Comparison of ENCODE assay signal across 8 mouse cellular contexts in the genomic region with DNA sequence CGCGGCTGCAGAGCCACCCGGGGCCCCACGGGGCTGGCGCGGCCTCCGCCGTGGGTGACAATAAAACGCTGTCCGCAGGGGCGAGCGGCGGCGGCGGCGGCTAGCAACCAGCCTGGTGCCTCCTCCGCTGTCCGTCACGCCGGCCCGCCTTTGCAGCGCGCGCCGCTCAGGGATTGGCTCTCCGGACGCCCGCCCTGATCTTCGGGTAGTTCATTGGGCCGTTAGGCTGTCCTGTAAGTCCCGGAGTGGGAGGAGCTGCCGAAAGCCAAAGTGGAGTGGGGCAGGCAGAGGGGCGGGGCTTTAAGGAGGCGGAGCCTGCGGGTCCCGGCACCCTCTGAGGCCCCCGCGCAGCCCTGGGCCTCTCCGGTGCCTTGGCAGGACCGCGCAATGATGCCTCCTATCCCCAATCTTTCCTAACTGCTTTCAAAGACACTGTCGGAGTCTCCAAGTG. TPM values are rescaled to one million over a fixed set of nuclear protein-coding genes. Genes with fewer than 3 reads are reported as not detected.
DNase-seq lines count a peak whose midpoint lies in the region; ATAC-seq and TF ChIP-seq lines count a peak whose summit lies in the region.

A gene (minus strand): TSS at position 126 of the 451 bp plus-strand sequence.

- H3K79me2 ChIP-seq in C2C12 (ENCODE audit: control insufficient read depth, insufficient read depth) (no peaks in the 10 kb centered on the region), myocyte (ENCODE audit: control insufficient read depth, insufficient read depth) (no peaks in the 10 kb centered on the region)
- H3K79me2 ChIP-seq in liver, adult 2 months (ENCODE audit: control insufficient read depth, insufficient read depth, low read length) = no peaks in the 10 kb centered on the region

- TF ChIP-seq CTCF in C2C12 (IDR thresholded peaks at IDR 0.05; ENCODE audit: control insufficient read depth, insufficient read depth, insufficient read length) = no peak
- TF ChIP-seq CTCF in brain, embryonic 14.5 days (IDR thresholded peaks at IDR 0.05; ENCODE audit: borderline replicate concordance, extremely low read depth, insufficient read depth, insufficient read length) = no peak
- TF ChIP-seq CTCF in liver, adult 2 months (IDR thresholded peaks at IDR 0.05; ENCODE audit: low read depth, low read length) = no peak

- peak within 1 kb of the TSS; percentile 74 for H3K4me2 ChIP-seq in heart, embryonic 11.5 days
- H3K4me2 ChIP-seq in kidney, embryonic 16.5 days (replicated peaks; ENCODE audit: low read depth, low read length) = peak within 1 kb of the TSS; percentile 90
- H3K4me2 ChIP-seq in myocyte (ENCODE audit: low read depth) = peak within 1 kb of the TSS; percentile 82

- no peaks in the 10 kb centered on the region for H3K9me3 ChIP-seq in erythroblast, embryonic 14.5 days (ENCODE audit: control insufficient read depth, low read length)
- no peaks in the 10 kb centered on the region for H3K9me3 ChIP-seq in heart, embryonic 11.5 days (replicated peaks; ENCODE audit: control insufficient read depth, low read length)
- no peaks in the 10 kb centered on the region for H3K9me3 ChIP-seq in kidney, embryonic 16.5 days (ENCODE audit: low read length)

- WGBS in heart, embryonic 11.5 days (ENCODE audit: insufficient replicate concordance) = 0% methylated on average over 34 of the region's 42 CpGs
- WGBS in kidney, embryonic 16.5 days = under 1% methylated on average over 42 of the region's 42 CpGs
- under 1% methylated on average over 42 of the region's 42 CpGs for WGBS in liver, adult 2 months

- H3K4me1 ChIP-seq in erythroblast, embryonic 14.5 days (ENCODE audit: control insufficient read depth) = peaks cover 32% of the 10 kb centered on the region
- peaks cover 7% of the 10 kb centered on the region for H3K4me1 ChIP-seq in heart, embryonic 11.5 days (ENCODE audit: control insufficient read depth, insufficient read depth, low read length)
- peaks cover 12% of the 10 kb centered on the region for H3K4me1 ChIP-seq in kidney, embryonic 16.5 days (ENCODE audit: insufficient read depth, low read length)
- H3K4me1 ChIP-seq in liver, adult 2 months (ENCODE audit: control insufficient read depth, insufficient read depth, low read length) = peaks cover 6% of the 10 kb centered on the region

- H3ac ChIP-seq in C2C12 (ENCODE audit: control insufficient read depth, insufficient read length, low read depth) (peak within 1 kb of the TSS; percentile 68), myocyte (ENCODE audit: control insufficient read depth, insufficient read length) (peak within 1 kb of the TSS; percentile 45)

- H3K36me3 ChIP-seq in C2C12 (ENCODE audit: control insufficient read depth, insufficient read depth) (peaks cover 3% of the 10 kb centered on the region), myocyte (ENCODE audit: control insufficient read depth, insufficient read depth) (no peaks in the 10 kb centered on the region)
- H3K36me3 ChIP-seq in erythroblast, embryonic 14.5 days (ENCODE audit: control insufficient read depth) = peaks cover 25% of the 10 kb centered on the region
- peaks cover 13% of the 10 kb centered on the region for H3K36me3 ChIP-seq in heart, embryonic 11.5 days (ENCODE audit: control insufficient read depth, insufficient read depth, low read length)
- peaks cover 13% of the 10 kb centered on the region; the same call in 1 of the 2 replicates for H3K36me3 ChIP-seq in kidney, embryonic 16.5 days (ENCODE audit: insufficient read depth, low read length)
- no peaks in the 10 kb centered on the region for H3K36me3 ChIP-seq in liver, adult 2 months (ENCODE audit: control insufficient read depth, insufficient read depth, low read length)
- H3K36me3 ChIP-seq in splenic B cell, adult 2 months (ENCODE audit: control insufficient read depth, insufficient read depth, low read length, poor library complexity, severe bottlenecking) = peaks cover 4% of the 10 kb centered on the region; the same call in 1 of the 2 replicates

- DNase-seq in brain, embryonic 14.5 days (ENCODE audit: low read depth) = peak; percentile 99
- peak; percentile 86 for DNase-seq in liver, adult 2 months (ENCODE audit: extremely low read depth, low read depth, low spot score)
- DNase-seq in splenic B cell, adult 2 months (ENCODE audit: low read depth, low spot score) = peak; percentile 98

- H3K27ac ChIP-seq in heart, embryonic 11.5 days (ENCODE audit: low read depth, low read length) = peak within 1 kb of the TSS; percentile 57
- H3K27ac ChIP-seq in kidney, embryonic 16.5 days (ENCODE audit: low read length) = peak within 1 kb of the TSS; percentile 56
- H3K27ac ChIP-seq in liver, adult 2 months (replicated peaks; ENCODE audit: insufficient read depth, low read depth, low read length) = no peak within 1 kb of the TSS

- H3K4me3 ChIP-seq in C2C12 (ENCODE audit: insufficient read depth, poor library complexity, severe bottlenecking) (peak within 1 kb of the TSS; percentile 43), myocyte (peak within 1 kb of the TSS; percentile 18)
- H3K4me3 ChIP-seq in erythroblast, embryonic 14.5 days (replicated peaks) = peak within 1 kb of the TSS; percentile 92
- H3K4me3 ChIP-seq in heart, embryonic 11.5 days (ENCODE audit: low read depth, low read length) = peak within 1 kb of the TSS; percentile 65
- peak within 1 kb of the TSS; percentile 69 for H3K4me3 ChIP-seq in kidney, embryonic 16.5 days (ENCODE audit: low read length)
- peak within 1 kb of the TSS; percentile 87 for H3K4me3 ChIP-seq in liver, adult 2 months (ENCODE audit: insufficient read depth, low read depth, low read length)

- TF ChIP-seq POLR2A in brain, embryonic 14.5 days (IDR thresholded peaks at IDR 0.05; ENCODE audit: borderline replicate concordance, extremely low read depth, insufficient read depth, insufficient read length, poor library complexity, severe bottlenecking) = peak; percentile 82
- 0 out of 2 replicates have a peak, but pooled peaks have one; percentile 33 for TF ChIP-seq POLR2A in liver, adult 2 months (IDR thresholded peaks at IDR 0.05; ENCODE audit: extremely low read depth, insufficient read depth, low read length)
- peak; percentile 77 for TF ChIP-seq POLR2A in myocyte (IDR thresholded peaks at IDR 0.05; ENCODE audit: insufficient read length, low read depth)

- peak within 1 kb of the TSS; percentile 81 for H3K9ac ChIP-seq in heart, embryonic 11.5 days (ENCODE audit: low read depth, low read length)
- peak within 1 kb of the TSS; percentile 81 for H3K9ac ChIP-seq in kidney, embryonic 16.5 days (replicated peaks; ENCODE audit: low read length)
- peak within 1 kb of the TSS; percentile 93 for H3K9ac ChIP-seq in liver, adult 2 months (ENCODE audit: low read depth, low read length)

- peak; percentile 99 for ATAC-seq in heart, embryonic 11.5 days (replicated peaks; ENCODE audit: insufficient number of reproducible peaks, low FRiP score, low TSS enrichment)
- peak; percentile 99 for ATAC-seq in kidney, embryonic 16.5 days (ENCODE audit: low FRiP score, low TSS enrichment)

- H3K79me3 ChIP-seq in C2C12 (ENCODE audit: low read depth) = no peaks in the 10 kb centered on the region

- H3K27me3 ChIP-seq in C2C12 (ENCODE audit: control insufficient read depth, insufficient read depth, insufficient read length) (no peaks in the 10 kb centered on the region), myocyte (ENCODE audit: control insufficient read depth, insufficient read depth, insufficient read length) (no peaks in the 10 kb centered on the region)
- H3K27me3 ChIP-seq in erythroblast, embryonic 14.5 days (ENCODE audit: control insufficient read depth) = no peaks in the 10 kb centered on the region
- no peaks in the 10 kb centered on the region for H3K27me3 ChIP-seq in heart, embryonic 11.5 days (ENCODE audit: control insufficient read depth, insufficient read depth, low read length)
- H3K27me3 ChIP-seq in kidney, embryonic 16.5 days (ENCODE audit: insufficient read depth, low read length) = no peaks in the 10 kb centered on the region
- no peaks in the 10 kb centered on the region for H3K27me3 ChIP-seq in liver, adult 2 months (ENCODE audit: control insufficient read depth, insufficient read depth, low read length)
- H3K27me3 ChIP-seq in splenic B cell, adult 2 months (ENCODE audit: control insufficient read depth, insufficient read depth, low read length, poor library complexity, severe bottlenecking) = no peaks in the 10 kb centered on the region

TF ChIP-seq in C2C12, 6 proteins besides CTCF, POLR2A, EP300 and RAD21:
- TF ChIP-seq MAX (IDR thresholded peaks at IDR 0.05) (no peak), USF1 (IDR thresholded peaks at IDR 0.05; ENCODE audit: low read depth) (no peak), MYOG (IDR thresholded peaks at IDR 0.05; ENCODE audit: control insufficient read depth, extremely low read depth, insufficient read length) (no peak), MYOD1 (IDR thresholded peaks at IDR 0.05; ENCODE audit: control insufficient read depth, insufficient read length, low read depth) (no peak), FOSL1 (IDR thresholded peaks at IDR 0.05; ENCODE audit: insufficient read depth, low read length, poor library complexity, severe bottlenecking) (no peak), CEBPB (IDR thresholded peaks at IDR 0.05; ENCODE audit: low read depth) (no peak)
TF ChIP-seq in C2C12: peak in this region for 0.

TF ChIP-seq in myocyte, 11 proteins besides CTCF, POLR2A, EP300 and RAD21 (continues in another document):
- TF ChIP-seq TCF12 (IDR thresholded peaks at IDR 0.05; ENCODE audit: insufficient read depth, poor library complexity, severe bottlenecking) (no peak), USF1 (IDR thresholded peaks at IDR 0.05; ENCODE audit: low read depth) (no peak), POLR2AphosphoS2 (IDR thresholded peaks at IDR 0.05; ENCODE audit: insufficient read length, low read depth) (peak; percentile 68), REST (IDR thresholded peaks at IDR 0.05; ENCODE audit: insufficient read depth, insufficient read length) (no peak), SRF (IDR thresholded peaks at IDR 0.05; ENCODE audit: control insufficient read depth, insufficient read length, low read depth) (no peak), MYOG (IDR thresholded peaks at IDR 0.05; ENCODE audit: control insufficient read depth in 1 of 3, insufficient read depth in 1 of 3, insufficient read length in 2 of 3, low read depth in 2 of 3) (no peak), TCF3 (IDR thresholded peaks at IDR 0.05; ENCODE audit: insufficient read length, low read depth) (no peak), MAX (IDR thresholded peaks at IDR 0.05; ENCODE audit: low read depth) (no peak), E2F4 (IDR thresholded peaks at IDR 0.05; ENCODE audit: insufficient read depth) (peak; percentile 36), MYOD1 (IDR thresholded peaks at IDR 0.05; ENCODE audit: control insufficient read depth in 1 of 3, insufficient read length in 2 of 3, low read depth in 2 of 3) (no peak)

RNA-seq across cellular contexts. Expression of the gene that starts here (rescaled TPM):
- polyA plus RNA-seq in C2C12 (2012; fragmentation: generic; extraction: Trizol) (11.6 TPM), myocyte (2012; fragmentation: generic; extraction: Trizol) (12.2 TPM)
- 34.7 and 43.3 TPM in 2 replicates for polyA plus RNA-seq in brain, embryonic 14.5 days (2012; rRNA removed)
- 1.8 and 2.3 TPM in 2 replicates for polyA plus RNA-seq in erythroblast, embryonic 14.5 days (2012)
- 15.1 and 16.0 TPM in 2 replicates for polyA plus RNA-seq in heart, embryonic 11.5 days (2014; fragmentation: Nextera tagmentation; extraction: Ambion mirVana)
- 26.6 and 27.9 TPM in 2 replicates for polyA plus RNA-seq in kidney, embryonic 16.5 days (2015; fragmentation: Nextera tagmentation; extraction: Ambion mirVana)
- total RNA-seq in liver, adult 2 months (2014; rRNA removed) = 1.9 and 2.2 TPM in 2 replicates
- polyA plus RNA-seq in liver, adult 2 months (2012; rRNA removed) = 2.3 and 2.8 TPM in 2 replicates

Comparison
In these comparisons a context has a peak if more than half of its experiments do, and no peak if none do; other contexts are left out.
1. H3K4me3 ChIP-seq: peak in every context shown above with its lines; median percentile 92 in erythroblast, embryonic 14.5 days; 87 in liver, adult 2 months; 69 in kidney, embryonic 16.5 days; 65 in heart, embryonic 11.5 days; 43 in C2C12; 18 in myocyte.